Mouse (Mus musculus) telencephalon, adult 2 months (tissue): ENCODE data around the gene Cse1l.

Experiments used
- DNase-seq: peaks from one replicate; pipeline ENCODE4 v3.0.0-alpha.2; 2011; ENCODE audit warnings: low read depth, low spot score

Gene Cse1l

GRCm38 (mm10) chr2:166900792-166901505 lies 4.9 kb upstream of the Cse1l start:
- no peak for DNase-seq

- no peak for DNase-seq
Observed at GRCm38 (mm10) chr2:166903719-166904282, 2.0 kb upstream of the Cse1l start.

- DNase-seq: no peak
Observed at GRCm38 (mm10) chr2:166906523-166907182, 813 bp downstream of the Cse1l start.

GRCm38 (mm10) chr2:166909729-166910128 lies 3.9 kb downstream of the Cse1l start:
- no peak for DNase-seq

- DNase-seq: no peak
Observed at GRCm38 (mm10) chr2:166910536-166910935, 4.7 kb downstream of the Cse1l start.

- no peak for DNase-seq
Observed at GRCm38 (mm10) chr2:166923971-166924370, 18.1 kb downstream of the Cse1l start.

GRCm38 (mm10) chr2:166933943-166934342 lies 28.1 kb downstream of the Cse1l start:
- peak; percentile 27 for DNase-seq

- no peak for DNase-seq
Observed at GRCm38 (mm10) chr2:166934416-166934815, 28.6 kb downstream of the Cse1l start.

GRCm38 (mm10) chr2:166935582-166935981 lies 29.7 kb downstream of the Cse1l start:
- no peak for DNase-seq

- no peak for DNase-seq
Observed at GRCm38 (mm10) chr2:166936166-166936565, 30.3 kb downstream of the Cse1l start.

GRCm38 (mm10) chr2:166943146-166943545 lies 37.3 kb downstream of the Cse1l start:
- no peak for DNase-seq

GRCm38 (mm10) chr2:166944346-166944745 lies 38.5 kb downstream of the Cse1l start:
- DNase-seq: no peak

GRCm38 (mm10) chr2:166945456-166945855 lies 39.6 kb downstream of the Cse1l start:
- DNase-seq: no peak

- no peak for DNase-seq
Observed at GRCm38 (mm10) chr2:166948246-166948645, 42.4 kb downstream of the Cse1l start.

- DNase-seq: no peak
Observed at GRCm38 (mm10) chr2:166948936-166949335, 43.1 kb downstream of the Cse1l start.

GRCm38 (mm10) chr2:166950853-166951648 lies 45.2 kb downstream of the Cse1l start:
- DNase-seq: peak; percentile 35

- no peak for DNase-seq
Observed at GRCm38 (mm10) chr2:166952151-166952550, 46.3 kb downstream of the Cse1l start.

- DNase-seq: peak; percentile 73
Observed at GRCm38 (mm10) chr2:166956805-166957204, 51.0 kb downstream of the Cse1l start.

- DNase-seq: no peak
Observed at GRCm38 (mm10) chr2:166960648-166961330, 54.9 kb downstream of the Cse1l start.

GRCm38 (mm10) chr2:166963257-166963656 lies 57.4 kb downstream of the Cse1l start:
- no peak for DNase-seq

GRCm38 (mm10) chr2:166964773-166965172 lies 58.9 kb downstream of the Cse1l start:
- DNase-seq: no peak
